Mouse (Mus musculus) spleen, embryonic (tissue): ENCODE results near the gene Klk6.

Source experiments
- CTCF ChIA-PET: fragments of 350-600 bp; sonication (Branson Sonifier 250); formaldehyde crosslinking; loops from one replicate; lab custom pipeline; 2022; lab: Charles Lee

The Klk6 gene

GRCm38 (mm10) chr7:43824199-43824598, at the start of gene Klk6:
Gene Klk6 (plus strand): TSS chr7:43824499.
- CTCF ChIA-PET, result no interaction called here

- CTCF ChIA-PET, result no interaction called here
Observed at GRCm38 (mm10) chr7:43774802-43775201, 49.5 kb upstream of the Klk6 start.

- CTCF ChIA-PET, result no interaction called here
Observed at GRCm38 (mm10) chr7:43775311-43776057, 48.8 kb upstream of the Klk6 start.

- CTCF ChIA-PET, result no interaction called here
Observed at GRCm38 (mm10) chr7:43776506-43776905, 47.8 kb upstream of the Klk6 start.

DNA sequence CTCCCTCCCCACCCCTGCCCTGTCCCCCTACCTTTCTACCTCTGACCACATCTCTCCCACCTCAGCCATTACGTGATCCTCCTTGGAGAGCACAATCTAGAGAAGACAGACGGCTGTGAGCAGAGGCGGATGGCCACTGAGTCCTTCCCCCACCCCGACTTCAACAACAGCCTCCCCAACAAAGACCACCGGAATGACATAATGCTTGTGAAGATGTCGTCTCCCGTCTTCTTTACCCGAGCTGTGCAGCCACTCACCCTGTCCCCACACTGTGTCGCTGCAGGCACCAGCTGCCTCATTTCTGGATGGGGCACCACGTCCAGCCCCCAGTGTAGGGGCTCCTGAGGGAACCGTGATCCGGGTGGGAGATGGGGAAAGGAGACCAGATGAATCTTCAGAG, 46.9 kb upstream of the Klk6 start:
- CTCF ChIA-PET, result no interaction called here

DNA sequence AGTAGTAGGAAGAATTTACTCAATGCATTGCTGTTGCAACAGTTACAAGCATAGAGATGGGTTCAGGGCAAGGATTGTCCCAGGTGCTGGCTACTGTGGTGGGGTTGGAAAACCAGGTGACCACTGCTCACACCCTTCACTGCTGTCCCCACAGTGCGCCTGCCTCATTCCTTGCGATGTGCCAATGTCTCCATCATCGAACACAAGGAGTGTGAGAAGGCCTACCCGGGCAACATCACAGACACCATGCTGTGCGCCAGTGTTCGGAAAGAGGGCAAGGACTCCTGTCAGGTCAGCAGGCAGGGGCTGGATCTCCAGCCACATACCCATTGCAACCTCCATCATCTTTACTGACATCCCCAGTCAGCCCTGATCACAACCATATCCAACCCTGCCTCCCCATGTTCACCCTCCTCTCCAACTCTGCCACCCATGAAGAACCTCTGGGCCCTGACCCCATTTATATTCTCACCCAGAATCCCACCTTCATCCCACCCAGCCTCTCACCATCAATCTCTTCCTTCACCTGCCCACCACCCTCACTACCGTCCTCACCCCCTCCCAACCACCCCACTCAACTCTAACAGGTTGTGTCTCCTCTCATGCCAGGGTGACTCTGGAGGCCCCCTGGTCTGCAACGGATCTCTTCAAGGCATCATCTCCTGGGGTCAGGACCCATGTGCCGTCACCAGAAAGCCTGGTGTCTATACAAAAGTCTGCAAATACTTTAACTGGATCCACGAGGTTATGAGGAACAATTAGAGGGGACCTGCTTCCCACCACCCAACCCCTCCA, 45.9 kb upstream of the Klk6 start:
- CTCF ChIA-PET, result no interaction called here

DNA sequence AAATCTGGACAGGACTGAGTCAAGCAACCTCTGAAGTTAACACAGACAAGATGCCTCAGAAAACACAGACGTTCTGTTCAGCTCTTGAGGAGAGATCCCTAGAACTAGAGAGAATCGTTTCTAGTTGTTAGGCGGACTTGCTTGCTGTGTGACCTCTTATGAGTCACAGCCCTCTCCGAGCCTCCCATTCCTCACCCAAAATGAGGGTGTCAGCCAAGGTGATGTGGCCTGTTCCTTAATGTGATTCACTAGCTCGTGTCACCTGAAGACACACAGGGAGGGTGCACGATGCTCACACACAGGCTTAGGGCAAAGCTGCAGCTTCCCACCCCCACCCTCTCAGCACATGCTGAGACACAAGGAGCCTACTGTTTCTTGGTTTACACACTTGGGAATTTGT, 44.1 kb upstream of the Klk6 start:
- CTCF ChIA-PET, result no interaction called here

GRCm38 (mm10) chr7:43780746-43781145, 43.6 kb upstream of the Klk6 start, which contains the start of gene Klk10:
Gene Klk10 (plus strand): TSS chr7:43781035.
- CTCF ChIA-PET, result no interaction called here

GRCm38 (mm10) chr7:43781541-43781940, 42.8 kb upstream of the Klk6 start:
- CTCF ChIA-PET, result interaction anchor here (0.5 kb wide), 1 partner anchor 36 kb away, joined by 7 read pairs; no protein-coding TSS in a partner anchor

GRCm38 (mm10) chr7:43782275-43783265, 41.7 kb upstream of the Klk6 start:
- CTCF ChIA-PET, result interaction anchor here (0.7 kb wide), 1 partner anchor 62 kb away, joined by 3 read pairs; no protein-coding TSS in a partner anchor

GRCm38 (mm10) chr7:43785286-43785685, 39.0 kb upstream of the Klk6 start:
- CTCF ChIA-PET, result no interaction called here

GRCm38 (mm10) chr7:43788096-43788495, 36.2 kb upstream of the Klk6 start:
- CTCF ChIA-PET, result no interaction called here

DNA sequence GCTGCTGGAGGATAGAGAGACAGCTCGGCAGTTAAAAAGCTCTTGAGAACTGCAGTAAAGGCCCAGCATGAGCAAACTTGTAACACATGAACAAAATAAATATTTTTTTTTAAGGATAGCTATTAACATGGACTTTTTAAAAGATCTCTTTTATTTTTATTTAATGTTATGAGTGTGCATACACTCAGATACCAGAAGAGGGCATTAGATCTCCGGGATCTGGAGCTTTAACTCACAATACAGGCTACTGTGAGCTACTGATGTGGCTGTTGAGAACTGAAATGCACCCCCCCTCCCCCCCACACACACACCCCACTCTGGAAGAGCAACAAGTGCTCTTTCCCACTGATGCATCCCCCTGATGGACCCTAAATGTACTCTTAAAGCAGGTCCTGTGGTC, 35.0 kb upstream of the Klk6 start:
- CTCF ChIA-PET, result no interaction called here

DNA sequence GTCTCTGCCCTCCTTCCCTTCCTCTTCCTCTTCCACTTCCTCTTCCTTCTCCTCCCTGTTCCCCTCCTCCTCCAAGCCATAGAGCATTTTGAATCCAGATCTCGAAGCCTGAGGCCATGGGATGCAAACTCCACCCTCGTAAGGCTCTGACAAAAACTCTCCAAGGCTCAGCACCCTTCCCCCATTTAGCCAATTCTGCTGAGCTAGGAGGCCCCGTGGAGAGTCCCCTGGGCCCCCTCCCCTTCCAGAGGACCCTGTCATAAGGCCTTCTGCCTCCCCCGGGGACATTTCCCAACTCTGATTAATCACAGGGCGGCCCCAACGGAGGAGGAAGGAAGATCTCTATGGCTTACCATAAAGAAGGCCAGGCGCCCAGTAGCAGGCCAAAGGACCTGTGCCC, 32.7 kb upstream of the Klk6 start, which contains the start of gene Klk9:
TSS of gene Klk9 (plus strand) at position 301 of the 400 bp plus-strand sequence.
- CTCF ChIA-PET, result no interaction called here

- CTCF ChIA-PET, result no interaction called here
Observed at GRCm38 (mm10) chr7:43796355-43796754, 27.9 kb upstream of the Klk6 start.

DNA sequence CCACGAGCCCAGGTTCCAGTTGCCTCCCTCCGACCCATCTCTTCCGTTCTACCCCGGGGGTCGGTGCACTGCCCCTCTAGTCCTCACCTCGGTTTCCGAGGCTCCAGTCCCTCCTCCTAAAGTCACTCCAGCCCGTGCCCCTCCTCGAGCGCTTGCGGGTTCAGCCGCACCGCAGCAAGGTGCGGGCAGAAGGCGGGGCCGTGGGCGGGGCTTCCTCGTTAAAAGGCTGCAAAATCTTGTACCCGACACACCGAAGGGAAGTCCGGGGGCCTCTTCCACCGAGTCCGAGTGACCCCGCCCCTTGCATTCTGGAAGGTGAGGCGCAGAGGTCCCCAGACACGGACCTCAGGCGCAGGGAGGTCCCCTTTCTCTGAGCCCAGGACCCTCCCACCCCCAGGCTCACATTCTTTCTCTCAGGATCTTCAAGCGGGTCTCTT, 26.9 kb upstream of the Klk6 start, which contains the start of gene Klk8:
TSS of gene Klk8 (plus strand) at position 245 of the 437 bp plus-strand sequence.
- CTCF ChIA-PET, result no interaction called here

DNA sequence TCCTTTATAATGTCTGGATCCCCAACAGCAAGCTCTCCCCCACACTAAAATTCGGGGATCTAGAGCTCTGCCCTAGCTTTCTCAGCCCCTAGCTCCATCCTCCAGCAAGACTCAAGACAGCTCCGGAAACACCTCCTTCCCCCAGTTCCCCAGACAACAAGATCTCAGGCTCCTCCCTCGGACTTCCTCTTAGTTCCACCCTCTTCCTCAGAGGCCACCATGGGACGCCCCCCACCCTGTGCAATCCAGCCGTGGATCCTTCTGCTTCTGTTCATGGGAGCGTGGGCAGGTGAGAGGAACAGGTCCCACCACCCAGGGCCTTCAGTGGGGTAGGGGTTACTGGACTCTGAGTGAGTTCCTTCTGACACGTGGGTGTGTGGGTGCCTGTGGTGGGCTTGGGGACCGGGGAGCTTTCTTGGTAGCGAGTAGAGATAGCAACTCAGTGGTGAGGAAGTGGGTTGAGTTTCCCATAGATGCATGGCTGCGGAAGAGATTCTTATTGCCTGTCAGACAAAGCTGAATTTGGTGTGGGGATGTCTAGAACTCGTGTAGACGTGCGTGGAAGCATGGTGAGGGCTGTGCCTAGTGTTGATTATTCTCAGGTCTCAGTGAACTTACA, 26.3 kb upstream of the Klk6 start:
- CTCF ChIA-PET, result no interaction called here

DNA sequence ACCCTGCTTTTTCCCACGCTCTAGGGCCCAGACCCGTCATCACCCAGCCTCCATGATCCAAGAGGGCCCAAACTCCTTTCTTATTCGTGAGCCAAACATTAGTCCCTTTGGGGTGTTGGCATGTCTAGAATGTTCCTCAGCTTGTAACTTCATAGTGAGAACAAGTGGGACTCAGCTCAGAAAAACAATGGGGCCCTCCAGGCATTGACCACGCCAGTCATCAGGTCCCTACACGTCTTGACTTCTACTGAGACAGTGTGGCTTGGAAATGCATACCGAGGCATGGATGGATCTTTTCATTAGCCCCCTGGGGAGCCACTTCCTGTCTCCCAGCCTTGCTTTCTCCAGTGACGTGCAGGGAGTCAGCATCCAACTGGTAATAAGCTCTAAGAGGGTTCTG, 24.4 kb upstream of the Klk6 start:
- CTCF ChIA-PET, result no interaction called here

GRCm38 (mm10) chr7:43810994-43811393, 13.3 kb upstream of the Klk6 start, which contains the start of gene Klk7:
Gene Klk7 (plus strand): TSS chr7:43811294.
- CTCF ChIA-PET, result no interaction called here

- CTCF ChIA-PET, result no interaction called here
Observed at GRCm38 (mm10) chr7:43815211-43815610, 9.1 kb upstream of the Klk6 start.

- CTCF ChIA-PET, result no interaction called here
Observed at GRCm38 (mm10) chr7:43816746-43817145, 7.6 kb upstream of the Klk6 start.
